Mouse (Mus musculus) MEL (cell line): ENCODE results near the gene Csnk1d. TPM values are rescaled to one million over a fixed set of nuclear protein-coding genes. Genes with fewer than 3 reads are reported as not detected.

ENCODE experiments used
- DNase-seq: peaks from one replicate; pipeline ENCODE4 v3.0.0; 2011; ENCODE audit warnings: low read depth, low spot score
- H3K27ac ChIP-seq: 2 replicates; pipeline ENCODE4 v1.5.1; 2012; ENCODE audit warnings: low read depth, mild to moderate bottlenecking, control low read depth, low read length, moderate library complexity; ENCODE audit not compliant: control insufficient read depth
- H3K27me3 ChIP-seq, 2 experiments: fragments of 150-350 bp in 1 of 2; sonication (generic) in 1 of 2; 2 replicates each; pipeline ENCODE4 v1.6.1; 2012; ENCODE audit warnings: low read length in 2 of 2, mild to moderate bottlenecking in 2 of 2, improper control_type of control experiment in 1 of 2, moderate library complexity in 1 of 2; ENCODE audit not compliant: insufficient read depth in 2 of 2, control insufficient read depth in 1 of 2
- H3K36me3 ChIP-seq, 2 experiments: 2 replicates each; pipeline ENCODE4 v1.6.1; 2012 to 2014; ENCODE audit warnings: low read length in 2 of 2, improper control_type of control experiment in 1 of 2, inconsistent platforms in 1 of 2, mild to moderate bottlenecking in 1 of 2; ENCODE audit not compliant: insufficient read depth in 2 of 2, control insufficient read depth in 1 of 2
- H3K4me1 ChIP-seq, 2 experiments: fragments of 150-350 bp in 1 of 2; sonication (generic) in 1 of 2; 2 replicates each; pipeline ENCODE4 v1.6.1; 2012; ENCODE audit warnings: low read length in 2 of 2, improper control_type of control experiment in 1 of 2, mild to moderate bottlenecking in 1 of 2; ENCODE audit not compliant: insufficient read depth in 2 of 2, control insufficient read depth in 1 of 2
- H3K4me3 ChIP-seq, 2 experiments: fragments of 150-350 bp in 1 of 2; sonication (generic) in 1 of 2; 2 replicates each; pipeline ENCODE4 v1.5.1; 2012; ENCODE audit warnings: low read depth in 2 of 2, low read length in 2 of 2, mild to moderate bottlenecking in 2 of 2, moderate library complexity in 2 of 2, control low read depth in 1 of 2, improper control_type of control experiment in 1 of 2; ENCODE audit not compliant: control insufficient read depth in 1 of 2, insufficient read depth in 1 of 2
- H3K79me2 ChIP-seq: 2 replicates; pipeline ENCODE4 v1.6.1; 2012; ENCODE audit warnings: mild to moderate bottlenecking, low read length, moderate library complexity; ENCODE audit not compliant: control insufficient read depth, poor library complexity, insufficient read depth
- H3K9ac ChIP-seq: 2 replicates; pipeline ENCODE4 v1.6.1; 2012; ENCODE audit warnings: low read depth, mild to moderate bottlenecking, control low read depth, low read length, moderate library complexity; ENCODE audit not compliant: control insufficient read depth, poor library complexity, severe bottlenecking
- H3K9me3 ChIP-seq: fragments of 150-350 bp; sonication (generic); replicated peaks from 2 replicates; pipeline ENCODE4 v1.6.1; 2012; ENCODE audit warnings: mild to moderate bottlenecking, low read length, improper control_type of control experiment, moderate library complexity; ENCODE audit not compliant: insufficient read depth
- BHLHE40 ChIP-seq: IDR thresholded peaks from 2 replicates; pipeline ENCODE4 v1.6.1; 2012; ENCODE audit warnings: low read depth, mild to moderate bottlenecking, inconsistent platforms, low read length, improper control_type of control experiment, borderline replicate concordance
- CHD1 ChIP-seq: IDR thresholded peaks from 2 replicates; pipeline ENCODE4 v1.6.1; 2012; ENCODE audit warnings: low read depth, mild to moderate bottlenecking, inconsistent platforms, low read length, improper control_type of control experiment
- CHD2 ChIP-seq: IDR thresholded peaks from 2 replicates; pipeline ENCODE4 v1.6.1; 2011; ENCODE audit warnings: low read length, improper control_type of control experiment
- CTCF ChIP-seq, 3 experiments: IDR thresholded peaks in 2 of 3; conservative IDR thresholded peaks in 1 of 3; 2 replicates each; pipeline ENCODE4 v1.5.1; 2011 to 2012; ENCODE audit warnings: low read length in 3 of 3, low read depth in 2 of 3, mild to moderate bottlenecking in 2 of 3, improper control_type of control experiment in 1 of 3, inconsistent platforms in 1 of 3, mixed read lengths in 1 of 3, moderate library complexity in 1 of 3; ENCODE audit not compliant: control insufficient read depth in 1 of 3, insufficient read depth in 1 of 3, poor library complexity in 1 of 3, severe bottlenecking in 1 of 3
- E2F4 ChIP-seq: IDR thresholded peaks from 2 replicates; pipeline ENCODE4 v1.6.1; 2011; ENCODE audit warnings: low read depth, low read length, improper control_type of control experiment, borderline replicate concordance
- ELF1 ChIP-seq: IDR thresholded peaks from 2 replicates; pipeline ENCODE4 v1.6.1; 2014; ENCODE audit warnings: low read depth, mild to moderate bottlenecking, inconsistent platforms, low read length, improper control_type of control experiment, moderate library complexity
- EP300 ChIP-seq, 2 experiments: IDR thresholded peaks; 2 replicates each; pipeline ENCODE4 v1.6.1; 2011; ENCODE audit warnings: improper control_type of control experiment in 2 of 2, low read length in 2 of 2, low read depth in 1 of 2, mild to moderate bottlenecking in 1 of 2
- ETS1 ChIP-seq: IDR thresholded peaks from 2 replicates; pipeline ENCODE4 v1.6.1; 2012; ENCODE audit warnings: low read depth, mild to moderate bottlenecking, inconsistent platforms, low read length, improper control_type of control experiment, moderate library complexity
- GABPA ChIP-seq: IDR thresholded peaks from 2 replicates; pipeline ENCODE4 v1.6.1; 2012; ENCODE audit warnings: low read depth, mild to moderate bottlenecking, inconsistent platforms, low read length, improper control_type of control experiment, moderate library complexity
- HCFC1 ChIP-seq: IDR thresholded peaks from 2 replicates; pipeline ENCODE4 v1.6.1; 2012; ENCODE audit warnings: low read depth, mild to moderate bottlenecking, inconsistent platforms, low read length, improper control_type of control experiment, moderate library complexity
- MAX ChIP-seq: IDR thresholded peaks from 2 replicates; pipeline ENCODE4 v1.6.1; 2011; ENCODE audit warnings: low read length, improper control_type of control experiment
- MAZ ChIP-seq: IDR thresholded peaks from 2 replicates; pipeline ENCODE4 v1.6.1; 2012; ENCODE audit warnings: low read depth, mild to moderate bottlenecking, inconsistent platforms, low read length, improper control_type of control experiment
- MXI1 ChIP-seq: IDR thresholded peaks from 2 replicates; pipeline ENCODE4 v1.6.1; 2011; ENCODE audit warnings: mild to moderate bottlenecking, low read depth, low read length, improper control_type of control experiment
- MYC ChIP-seq: IDR thresholded peaks from 2 replicates; pipeline ENCODE4 v1.6.1; 2011; ENCODE audit warnings: low read depth, mild to moderate bottlenecking, low read length, improper control_type of control experiment, moderate library complexity
- NELFE ChIP-seq: IDR thresholded peaks from 2 replicates; pipeline ENCODE4 v1.6.1; 2011; ENCODE audit warnings: low read depth, low read length, improper control_type of control experiment
- NRF1 ChIP-seq: IDR thresholded peaks from 2 replicates; pipeline ENCODE4 v1.6.1; 2014; ENCODE audit warnings: low read depth, mild to moderate bottlenecking, inconsistent platforms, low read length, improper control_type of control experiment, moderate library complexity; ENCODE audit not compliant: poor library complexity, insufficient read depth, severe bottlenecking
- POLR2A ChIP-seq, 2 experiments: IDR thresholded peaks; 2 replicates each; pipeline ENCODE4 v1.6.1; 2011 to 2012; ENCODE audit warnings: low read length in 2 of 2, mild to moderate bottlenecking in 2 of 2, control low read depth in 1 of 2, improper control_type of control experiment in 1 of 2, low read depth in 1 of 2, moderate library complexity in 1 of 2; ENCODE audit not compliant: control insufficient read depth in 1 of 2, insufficient read depth in 1 of 2, poor library complexity in 1 of 2
- POLR2AphosphoS2 ChIP-seq: IDR thresholded peaks from 2 replicates; pipeline ENCODE4 v1.6.1; 2011; ENCODE audit warnings: low read length, improper control_type of control experiment
- RCOR1 ChIP-seq: IDR thresholded peaks from 2 replicates; pipeline ENCODE4 v1.6.1; 2012; ENCODE audit warnings: low read depth, mild to moderate bottlenecking, inconsistent platforms, low read length, improper control_type of control experiment
- TAL1 ChIP-seq: IDR thresholded peaks from 2 replicates; pipeline ENCODE4 v1.6.1; 2012; ENCODE audit warnings: mild to moderate bottlenecking, inconsistent platforms, low read length, moderate library complexity, mixed read lengths
- TBP ChIP-seq: IDR thresholded peaks from 2 replicates; pipeline ENCODE4 v1.8.0; 2011; ENCODE audit warnings: low read depth, low read length, improper control_type of control experiment
- TCF12 ChIP-seq: IDR thresholded peaks from 2 replicates; pipeline ENCODE4 v1.6.1; 2014; ENCODE audit warnings: low read depth, mild to moderate bottlenecking, inconsistent platforms, low read length, improper control_type of control experiment, moderate library complexity
- UBTF ChIP-seq: IDR thresholded peaks from 2 replicates; pipeline ENCODE4 v1.6.1; 2012; ENCODE audit warnings: low read depth, mild to moderate bottlenecking, inconsistent platforms, low read length, improper control_type of control experiment, moderate library complexity, borderline replicate concordance; ENCODE audit not compliant: insufficient read depth
- USF1 ChIP-seq: IDR thresholded peaks from 2 replicates; pipeline ENCODE4 v1.6.1; 2014; ENCODE audit warnings: low read depth, mild to moderate bottlenecking, inconsistent platforms, low read length, improper control_type of control experiment, moderate library complexity
- ZC3H11A ChIP-seq: IDR thresholded peaks from 2 replicates; pipeline ENCODE4 v1.6.1; 2012; ENCODE audit warnings: low read depth, mild to moderate bottlenecking, inconsistent platforms, low read length, improper control_type of control experiment
- ZKSCAN1 ChIP-seq: IDR thresholded peaks from 2 replicates; pipeline ENCODE4 v1.6.1; 2012; ENCODE audit warnings: low read depth, mild to moderate bottlenecking, inconsistent platforms, low read length, improper control_type of control experiment, moderate library complexity
- ZMIZ1 ChIP-seq: IDR thresholded peaks from 2 replicates; pipeline ENCODE4 v1.6.1; 2012; ENCODE audit warnings: low read depth, mild to moderate bottlenecking, inconsistent platforms, low read length, improper control_type of control experiment, moderate library complexity
- polyA plus RNA-seq, 2 experiments: library from polyadenylated mRNA; stranded (reverse) in 1 of 2; unstranded in 1 of 2; fragments of >175 nt in 1 of 2; fragments of >200 nt in 1 of 2; gene quantifications; 2 replicates each; pipeline versions ENCODE4 v1.2.1 to v1.2.4; 2012; ENCODE audit warnings: low replicate concordance in 2 of 2, low read depth in 1 of 2; ENCODE audit not compliant: insufficient read length in 2 of 2, insufficient read depth in 1 of 2, missing spikeins in 1 of 2
- total RNA-seq: library from RNA; depleted of rRNA; stranded (reverse); fragments of 300-350 nt; gene quantifications from 2 replicates; pipeline ENCODE4 v1.2.3, GENCODE M21; 2012

Gene Csnk1d
- total and polyA plus RNA-seq, 3 experiments = 83.2 to 329 (median 121) TPM

GRCm38 (mm10) chr11:120948861-120949851 is 42.0 kb downstream of the Csnk1d start:
- H3K27me3 ChIP-seq = no peaks in the 10 kb centered on the region
- peaks cover 4 to 24% of the 10 kb centered on the region in 2 experiments for H3K4me1 ChIP-seq
- H3K9me3 ChIP-seq = no peaks in the 10 kb centered on the region
- peak overlapping the region; percentile 76 to 78 for H3K4me3 ChIP-seq
- H3K36me3 ChIP-seq = peaks cover 5 to 18% of the 10 kb centered on the region in 2 experiments
- H3K9ac ChIP-seq = peak overlapping the region; percentile 89
- H3K27ac ChIP-seq = peak overlapping the region; percentile 70
- H3K79me2 ChIP-seq = peaks cover 49% of the 10 kb centered on the region
- peak; percentile 93 for TF ChIP-seq TBP
- no peak; the same call in 1 of the 2 replicates for TF ChIP-seq GABPA
- TF ChIP-seq ETS1 = peak; percentile 28; the same call in 1 of the 2 replicates
- peak; percentile 99 for TF ChIP-seq ZMIZ1
- no peak for TF ChIP-seq TAL1
- peak; percentile 59 for TF ChIP-seq HCFC1
- TF ChIP-seq EP300 (IDR thresholded peaks at IDR 0.05; ENCODE audit: low read depth in 1 of 2, low read length in 2 of 2) = no peak; a peak in 1 of 4 replicates
- TF ChIP-seq ZKSCAN1 = peak; percentile 17; the same call in 1 of the 2 replicates
- TF ChIP-seq CHD1 = peak; percentile 92
- TF ChIP-seq MAX = peak; percentile 98
- no peak for TF ChIP-seq CHD2
- TF ChIP-seq UBTF = 0 out of 2 replicates have a peak, but pooled peaks have one; percentile 33
- TF ChIP-seq TCF12 = peak; percentile 69
- peak; percentile 93 for TF ChIP-seq POLR2AphosphoS2
- peak; percentile 97 for TF ChIP-seq MAZ
- peak; percentile 45; the same call in 1 of the 2 replicates for TF ChIP-seq BHLHE40
- peak; percentile 70; the same call in 1 of the 2 replicates for TF ChIP-seq E2F4
- peak; percentile 99 for TF ChIP-seq MYC
- TF ChIP-seq MXI1 = peak; percentile 98
- TF ChIP-seq NELFE = peak; percentile 98
- TF ChIP-seq POLR2A (IDR thresholded peaks at IDR 0.05; ENCODE audit: control insufficient read depth in 1 of 2, insufficient read depth in 1 of 2, low read depth in 1 of 2, low read length in 2 of 2, poor library complexity in 1 of 2) = peak; percentile 78 to 97; a peak in 3 of 4 replicates
- no peak; the same call in 1 of the 2 replicates for TF ChIP-seq RCOR1
- TF ChIP-seq CTCF (IDR thresholded peaks at IDR 0.05 in 2 of 3, conservative IDR thresholded peaks at IDR 0.05 in 1 of 3; ENCODE audit: control insufficient read depth in 1 of 3, insufficient read depth in 1 of 3, low read depth in 2 of 3, low read length in 3 of 3, poor library complexity in 1 of 3, severe bottlenecking in 1 of 3) = peak in 2 of 3 experiments; percentile 44 to 54; a peak in 5 of 6 replicates
- TF ChIP-seq ZC3H11A = no peak
- TF ChIP-seq NRF1 = peak; percentile 63
- TF ChIP-seq ELF1 = 0 out of 2 replicates have a peak, but pooled peaks have one; percentile 11
- TF ChIP-seq USF1 = peak; percentile 56; the same call in 1 of the 2 replicates
- peak; percentile 91 for DNase-seq
